Mouse (Mus musculus) spleen, adult 2 months (tissue): ENCODE data around the gene Fam206a.

Source experiments
- CTCF ChIP-seq: fragments of 200-500 bp; IDR thresholded peaks from 2 replicates; pipeline ENCODE4 v1.5.1; 2011; ENCODE audit warnings: mild to moderate bottlenecking, inconsistent platforms; ENCODE audit not compliant: insufficient read depth, insufficient read length, insufficient replicate concordance; ENCODE audit errors: extremely low read depth
- POLR2A ChIP-seq: fragments of 200-500 bp; IDR thresholded peaks from 2 replicates; pipeline ENCODE4 v1.6.1; 2011; ENCODE audit warnings: low read depth, low read length, inconsistent platforms

DNA sequence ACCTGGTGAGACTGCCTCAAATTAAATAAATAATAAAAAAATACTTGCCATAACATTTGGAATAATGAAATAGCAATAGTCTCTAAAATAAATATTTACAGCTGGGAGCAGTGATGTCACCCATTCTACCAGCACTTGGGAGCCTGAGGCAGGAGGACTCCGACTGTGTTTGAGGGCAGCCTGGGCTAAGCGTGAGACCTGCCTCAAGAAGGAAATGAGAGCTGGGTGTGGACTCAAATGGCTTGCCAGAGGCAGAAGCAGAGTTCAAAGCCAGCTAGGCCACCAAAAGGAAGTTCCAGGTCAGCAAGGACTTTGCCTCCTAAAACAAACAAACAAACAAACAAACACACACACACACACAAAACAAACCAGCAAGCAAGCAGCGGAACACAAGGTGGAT, 45.3 kb downstream of the Fam206a start:
- no peak for TF ChIP-seq POLR2A
- no peak for TF ChIP-seq CTCF
